Mouse (Mus musculus) liver, embryonic 14.5 days (tissue): ENCODE results near the gene Tbc1d22b.

Experiments used
- CTCF ChIP-seq: IDR thresholded peaks from 2 replicates; pipeline ENCODE4 v1.5.1; 2016; ENCODE audit warnings: antibody characterized with exemption, low read depth, control low read depth
- EP300 ChIP-seq: IDR thresholded peaks from 2 replicates; pipeline ENCODE4 v1.6.1; 2016; ENCODE audit warnings: antibody characterized with exemption, low read depth

DNA sequence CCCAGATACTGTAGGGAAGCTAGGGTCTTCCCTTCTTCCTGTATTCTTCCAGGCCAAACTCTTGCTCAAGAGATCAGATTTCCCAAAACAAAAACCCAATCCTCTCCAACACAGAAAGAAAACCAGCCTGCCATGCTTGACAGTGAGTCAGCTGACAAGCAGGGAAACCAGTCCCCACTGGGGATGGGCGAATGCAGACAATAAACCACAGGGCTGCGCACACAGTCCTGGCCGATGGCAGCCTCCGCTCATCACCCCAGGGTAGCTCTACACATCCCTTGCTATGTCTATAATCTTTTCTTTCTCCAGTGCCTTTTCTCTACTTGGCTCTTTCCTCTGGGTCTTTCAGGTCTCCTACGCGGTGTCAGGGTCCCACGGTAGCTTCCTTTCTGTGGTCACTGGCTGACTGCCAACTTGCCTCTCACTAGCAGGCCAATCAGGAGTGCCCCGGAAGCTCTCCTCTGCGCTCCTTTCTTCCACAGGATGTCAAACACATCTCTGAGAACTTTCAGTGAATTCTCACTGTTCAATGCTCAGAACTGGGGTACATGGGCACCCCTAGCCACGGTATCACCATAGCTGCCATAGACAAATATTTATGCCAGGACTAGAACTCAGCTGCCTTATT lies 17.7 kb upstream of the Tbc1d22b start:
- TF ChIP-seq EP300 (no peak), CTCF (no peak)
